Mouse (Mus musculus): Measurements from ENCODE around the gene Trip10.
A peak's percentile ranks its signal among the peaks of the same experiment; 100 is the strongest.

DNA sequence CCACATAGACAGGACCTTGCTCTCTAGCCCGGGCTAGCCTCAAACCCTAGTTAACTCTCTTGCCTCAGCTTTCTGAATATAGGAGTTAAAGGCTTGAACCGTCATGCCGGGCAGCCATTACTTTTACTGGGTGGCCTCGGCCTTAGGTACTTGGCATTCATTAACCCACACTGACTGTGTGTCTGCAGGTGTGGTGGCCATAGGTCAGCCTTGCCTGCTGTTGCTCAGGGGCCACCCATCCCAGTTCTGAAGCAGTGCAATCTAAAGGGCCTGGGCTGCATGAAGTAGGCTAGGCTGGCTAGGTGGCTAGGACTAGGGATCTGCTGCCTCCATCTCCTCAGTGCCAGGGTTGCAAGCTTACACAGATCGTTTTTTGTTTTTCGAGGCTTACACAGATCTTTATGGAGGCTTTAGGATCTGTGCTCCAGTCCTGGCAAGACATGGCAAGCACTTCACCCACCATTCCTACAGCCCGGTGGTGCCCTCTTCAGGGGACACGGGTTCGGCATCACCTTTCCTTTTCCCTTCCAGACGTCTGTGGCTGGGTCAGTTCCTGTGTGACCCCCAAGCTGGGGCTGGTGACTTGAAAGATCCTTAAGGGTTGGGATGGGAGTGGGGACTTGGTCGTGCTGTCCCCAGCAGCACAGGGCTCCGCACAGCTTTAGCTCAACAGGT is 14.9 kb upstream of the Trip10 start:
- TF ChIP-seq CTCF (IDR thresholded peaks at IDR 0.05; ENCODE audit: low read depth) (peak; percentile 47), EP300 (IDR thresholded peaks at IDR 0.05; ENCODE audit: low read depth) (no peak)
